In genomic region chr11:110836688-110837087, GRCm38 (mm10) we compare ENCODE assay signal across 15 mouse cellular contexts.
"Had no signal": no experiment of that assay in that cellular context is flagged by ENCODE, and none has a peak within 500 bp of the region (broad histone marks: within the 10 kb centered on the region; RNA-seq: fewer than 3 reads in every experiment).

No protein-coding gene starts in this region.

- H3K4me2 ChIP-seq: neural tube, embryonic 12.5 days had no signal

- H3K4me1 ChIP-seq: limb, embryonic 10.5 days; midbrain, embryonic 10.5 days; neural tube, embryonic 12.5 days had no signal

- H3K9me3 ChIP-seq: limb, embryonic 10.5 days; midbrain, embryonic 10.5 days; neural tube, embryonic 12.5 days had no signal

- H3K27ac ChIP-seq: kidney, postnatal 0 days; left cerebral cortex, adult 2 months; limb, embryonic 10.5 days; midbrain, embryonic 10.5 days; neural tube, embryonic 12.5 days had no signal

- H3K4me3 ChIP-seq: left cerebral cortex, adult 2 months; limb, embryonic 10.5 days; midbrain, embryonic 10.5 days; neural tube, embryonic 12.5 days had no signal

- H3K36me3 ChIP-seq: limb, embryonic 10.5 days; midbrain, embryonic 10.5 days; neural tube, embryonic 12.5 days had no signal

- ATAC-seq: inflammation-experienced regulatory T-cells, adult 6 months; intestine, postnatal 0 days had no signal

- H3K27me3 ChIP-seq: neural tube, embryonic 12.5 days had no signal

- DNase-seq: kidney, adult 9 months; kidney, postnatal 36 days; layer of hippocampus, adult 9-11 months; lung, adult 18-20 months; midbrain, embryonic 14.5 days; right cerebral cortex, postnatal 4 days; spleen, adult 18-20 months; thymus, postnatal 4 days had no signal

- H3K9ac ChIP-seq: neural tube, embryonic 12.5 days had no signal
